Mouse (Mus musculus): ENCODE measurements around the gene Snd1.

Snd1 gene

GRCm38 (mm10) chr6:28856789-28857188 lies 381.9 kb downstream of the Snd1 start:
- intact Hi-C loops (cut with DNase I): no loop called here

GRCm38 (mm10) chr6:28857198-28858180 lies 382.6 kb downstream of the Snd1 start:
- intact Hi-C loops (cut with DNase I): no loop called here

DNA sequence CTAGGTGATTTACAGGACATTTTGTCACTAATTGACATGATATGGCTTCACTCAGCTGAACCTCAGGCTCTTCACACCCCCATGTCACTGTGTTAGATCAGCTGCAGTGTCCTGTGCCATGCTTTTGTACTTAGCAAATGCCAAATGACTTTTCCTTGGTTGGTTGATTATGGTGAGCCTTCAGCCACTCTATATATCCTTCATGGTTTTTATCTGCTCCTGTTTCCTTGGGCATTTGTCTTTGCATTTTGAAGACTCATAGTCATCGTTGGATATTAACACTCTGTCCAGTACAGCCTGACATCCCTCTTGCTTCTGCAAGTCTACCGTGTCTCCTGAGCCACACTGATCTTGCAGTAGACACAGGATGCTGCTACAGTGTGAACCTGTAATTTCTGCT lies 384.2 kb downstream of the Snd1 start:
- intact Hi-C loops (cut with DNase I): no loop called here

GRCm38 (mm10) chr6:28860450-28860849 lies 385.5 kb downstream of the Snd1 start:
- intact Hi-C loops (cut with DNase I): no loop called here

DNA sequence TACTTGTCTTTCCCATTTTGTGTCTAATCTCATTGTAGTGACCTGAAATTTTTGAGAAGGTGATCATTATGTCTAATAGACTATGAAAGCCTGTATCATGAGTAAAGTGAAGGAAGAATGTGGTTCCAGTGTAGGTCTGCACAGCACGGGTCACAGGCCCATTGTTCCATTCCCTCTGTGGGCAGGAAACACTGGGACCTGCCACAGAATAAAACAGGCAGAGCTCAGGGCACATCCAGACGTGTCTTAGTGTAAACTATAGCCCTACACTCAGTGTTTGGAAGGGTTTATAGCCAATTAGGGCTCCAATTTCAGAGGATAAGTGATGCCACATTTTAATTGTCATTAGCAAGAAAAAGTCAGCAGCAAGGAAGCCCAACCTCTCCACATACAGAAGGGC lies 386.0 kb downstream of the Snd1 start:
- intact Hi-C loops (cut with DNase I): no loop called here

GRCm38 (mm10) chr6:28862304-28862703 lies 387.4 kb downstream of the Snd1 start:
- intact Hi-C loops (cut with DNase I): no loop called here

DNA sequence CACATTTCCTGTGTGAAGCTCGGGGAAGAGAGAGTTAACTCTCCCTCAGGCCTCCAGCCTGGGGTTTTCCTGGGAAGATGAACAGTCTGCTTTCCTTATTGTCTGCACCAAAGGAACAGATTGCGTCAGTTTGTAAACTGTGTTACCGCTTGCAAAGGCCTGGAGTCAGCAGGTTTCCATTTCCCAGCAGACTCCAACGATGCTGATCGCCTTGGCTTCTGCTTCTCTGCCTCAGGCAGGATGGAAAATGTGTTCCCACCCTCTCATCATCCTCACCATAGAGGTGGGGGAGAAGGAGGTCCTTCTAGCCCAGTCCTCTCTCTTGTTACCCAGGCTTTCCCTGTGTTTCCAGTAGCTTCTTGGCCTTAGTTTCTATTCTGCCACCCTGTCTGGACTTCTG lies 389.7 kb downstream of the Snd1 start:
- intact Hi-C loops (cut with DNase I): no loop called here

DNA sequence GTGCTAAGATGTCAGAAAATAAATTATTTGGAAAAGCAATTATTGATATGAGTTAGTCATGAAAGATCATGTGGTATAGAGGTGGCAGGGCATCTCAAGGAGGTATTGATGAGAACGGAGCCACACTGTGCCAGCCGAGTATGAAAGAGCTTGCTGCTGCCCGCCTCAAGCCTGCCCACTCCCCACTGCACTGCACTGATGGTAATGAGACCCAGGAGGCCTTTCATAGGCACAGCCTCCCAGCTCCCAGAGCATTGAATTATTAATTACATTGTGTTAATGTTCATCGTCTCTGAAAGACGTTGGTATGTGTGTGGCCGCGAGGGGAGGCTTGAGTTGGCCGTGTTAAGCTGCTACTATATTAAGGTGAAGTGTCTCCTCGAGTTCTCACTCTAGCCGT lies 390.2 kb downstream of the Snd1 start:
- intact Hi-C loops (cut with DNase I): no loop called here

DNA sequence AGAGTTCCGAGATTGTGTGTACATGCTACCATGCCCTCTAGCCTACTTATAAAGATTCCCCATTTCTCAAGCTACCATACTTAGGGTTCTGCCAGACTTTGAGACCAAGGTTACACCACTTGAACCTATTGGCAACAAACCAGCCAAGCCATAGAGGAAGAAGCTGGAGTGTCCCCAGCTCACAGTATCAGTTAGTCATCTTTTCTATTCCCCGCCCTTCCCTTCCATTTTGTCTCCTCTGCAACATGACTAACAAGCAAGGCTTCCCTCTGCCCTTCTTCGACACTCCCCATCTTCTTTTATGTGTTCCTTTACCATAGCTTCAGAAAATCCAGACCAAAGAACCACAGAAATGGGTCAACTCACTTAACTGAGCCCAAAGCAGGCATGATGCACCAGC lies 391.3 kb downstream of the Snd1 start:
- intact Hi-C loops (cut with DNase I): no loop called here

DNA sequence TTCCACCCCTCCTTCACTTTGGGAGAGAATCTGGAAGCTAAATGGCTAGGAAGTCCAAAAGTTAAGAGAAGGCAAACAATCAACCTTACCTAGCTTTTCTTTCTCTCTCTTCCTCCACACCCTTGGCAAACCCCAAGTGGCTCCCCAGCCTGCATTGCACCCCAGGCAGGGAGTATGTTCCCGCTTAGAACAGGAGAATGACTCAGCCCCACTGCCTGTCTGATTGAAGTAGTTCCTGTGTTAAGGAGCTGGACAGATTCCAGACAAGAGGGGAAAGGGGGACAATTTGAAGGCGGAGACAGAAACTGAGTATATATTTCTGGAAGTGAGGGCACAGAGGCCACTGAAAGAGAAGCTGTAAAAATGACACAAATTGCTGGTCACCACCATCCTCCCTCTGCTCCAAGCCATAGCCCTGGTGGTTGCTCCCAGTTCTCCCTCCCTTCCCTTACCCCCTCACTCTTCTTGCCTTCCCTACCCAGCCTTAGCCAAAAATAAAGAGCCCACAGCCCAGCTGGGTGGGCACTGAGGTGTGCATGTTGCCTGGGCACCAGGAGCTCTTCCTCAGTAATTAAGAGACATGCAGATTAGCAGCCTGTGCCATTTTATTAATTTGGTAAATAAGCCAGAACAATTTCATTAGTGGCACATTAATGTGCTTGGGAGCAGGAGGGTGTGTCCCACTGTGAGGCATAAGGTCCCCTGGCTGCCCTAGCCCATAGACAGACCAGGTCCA lies 392.7 kb downstream of the Snd1 start:
- intact Hi-C loops (cut with DNase I): no loop called here

GRCm38 (mm10) chr6:28871725-28872420 lies 396.9 kb downstream of the Snd1 start:
- intact Hi-C loops (cut with DNase I): no loop called here

DNA sequence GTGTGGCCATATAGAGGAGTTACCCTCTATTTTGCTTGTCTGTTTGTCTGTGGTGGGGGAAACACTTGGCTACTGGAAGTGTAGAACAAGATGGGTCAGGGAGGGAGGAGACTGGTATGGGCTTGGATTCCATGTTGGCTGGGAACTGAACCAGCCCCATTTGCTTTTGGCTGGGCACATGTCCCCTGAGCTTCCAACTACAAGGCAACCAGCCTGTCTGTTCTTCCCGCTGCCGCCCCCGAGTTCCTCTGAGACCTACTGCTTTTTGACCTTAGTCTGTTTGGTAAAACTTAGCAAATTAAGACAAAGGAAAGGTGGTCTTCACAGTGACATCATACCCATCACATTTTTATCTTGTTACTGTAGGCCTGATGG lies 397.5 kb downstream of the Snd1 start:
- intact Hi-C loops (cut with DNase I): no loop called here

DNA sequence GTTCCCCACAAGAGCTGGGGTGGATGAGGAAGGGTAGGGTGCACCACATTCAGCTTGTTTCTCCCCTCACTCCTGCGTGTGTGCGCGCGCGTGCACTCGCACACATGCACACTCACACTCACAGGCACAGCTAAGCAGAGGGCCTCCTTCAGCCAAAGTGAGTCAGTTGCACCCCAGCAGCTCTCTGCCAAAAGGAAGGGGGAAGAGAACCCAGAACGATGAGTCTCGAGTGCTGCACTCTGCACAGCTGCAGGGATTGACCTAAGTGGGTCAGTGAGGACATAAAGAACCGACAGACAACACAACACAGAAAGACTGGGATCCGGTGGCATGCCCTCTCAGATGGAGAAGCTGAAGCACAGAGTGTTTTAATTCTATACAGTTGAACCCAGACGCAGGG lies 399.1 kb downstream of the Snd1 start:
- intact Hi-C loops (cut with DNase I): no loop called here

DNA sequence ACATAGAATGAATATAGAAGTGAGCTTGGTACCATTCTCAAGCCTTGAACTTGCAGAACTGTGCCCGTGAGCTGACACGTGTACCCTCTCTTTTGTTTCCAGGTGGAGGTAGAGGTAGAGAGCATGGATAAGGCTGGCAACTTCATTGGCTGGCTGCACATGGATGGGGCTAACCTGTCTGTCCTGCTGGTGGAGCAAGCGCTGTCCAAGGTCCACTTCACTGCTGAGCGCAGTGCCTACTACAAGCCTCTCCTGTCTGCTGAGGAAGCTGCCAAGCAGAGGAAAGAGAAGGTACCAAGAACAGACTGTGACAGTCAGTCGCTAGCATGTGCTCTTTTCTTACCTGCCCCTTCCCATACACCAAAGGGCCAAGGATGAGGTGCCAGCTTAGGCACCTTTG lies 399.8 kb downstream of the Snd1 start:
- intact Hi-C loops (cut with DNase I): no loop called here

- intact Hi-C loops (cut with DNase I): no loop called here
Observed at GRCm38 (mm10) chr6:28875333-28875732, 400.4 kb downstream of the Snd1 start.

- intact Hi-C loops (cut with DNase I): no loop called here
Observed at GRCm38 (mm10) chr6:28876492-28876891, 401.6 kb downstream of the Snd1 start.

DNA sequence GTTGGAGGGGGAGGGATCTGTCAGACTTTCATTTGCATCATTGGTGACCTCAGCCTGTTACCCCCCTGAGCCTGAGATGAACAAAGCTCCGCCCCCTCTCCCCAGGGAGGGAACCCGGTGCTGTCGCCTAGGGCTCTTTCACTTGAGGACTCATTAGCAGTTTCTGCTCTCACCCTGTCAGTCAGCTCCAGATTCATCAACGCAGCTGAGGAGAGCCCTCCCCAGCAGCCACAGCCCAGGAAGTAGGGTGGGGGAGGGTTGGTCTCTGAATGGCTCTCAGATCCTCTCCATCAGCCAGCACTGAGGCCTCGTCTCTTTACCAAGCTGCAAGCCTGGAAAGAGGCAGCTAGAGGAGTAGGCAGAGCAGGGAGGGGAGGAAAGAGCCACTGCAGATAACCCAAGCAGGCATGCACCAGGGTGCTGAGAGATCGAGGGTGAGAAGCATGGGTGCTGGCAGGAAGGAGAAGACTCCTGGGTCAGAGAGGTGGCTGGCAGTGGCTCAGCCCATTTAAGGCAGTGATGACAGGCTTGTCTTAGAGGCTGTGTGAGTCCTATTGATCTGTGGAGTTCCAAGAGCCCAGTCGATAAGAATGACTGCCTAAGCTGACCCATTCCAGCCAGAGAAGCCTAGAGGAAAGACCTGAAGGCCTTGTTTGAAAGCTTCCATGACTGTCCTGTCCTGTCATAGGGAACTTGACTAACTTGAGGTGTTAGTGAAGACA lies 403.2 kb downstream of the Snd1 start:
- intact Hi-C loops (cut with DNase I): no loop called here

GRCm38 (mm10) chr6:28879315-28879714 lies 404.4 kb downstream of the Snd1 start:
- intact Hi-C loops (cut with DNase I): no loop called here

GRCm38 (mm10) chr6:28880909-28881308 lies 406.0 kb downstream of the Snd1 start:
- intact Hi-C loops (cut with DNase I): no loop called here

GRCm38 (mm10) chr6:28883518-28883917 lies 408.6 kb downstream of the Snd1 start:
- intact Hi-C loops (cut with DNase I): no loop called here

GRCm38 (mm10) chr6:28886724-28887440 lies 411.9 kb downstream of the Snd1 start:
- intact Hi-C loops (cut with DNase I): no loop called here
